In genomic region chr7:122445056-122445455, GRCm38 (mm10) we compare ENCODE assay signal across 8 mouse cellular contexts.
A peak's percentile ranks its signal among the peaks of the same experiment; 100 is the strongest.
DNase-seq lines count a peak whose midpoint lies in the region; ATAC-seq and TF ChIP-seq lines count a peak whose summit lies in the region.

No protein-coding gene starts in this region.

- H3K4me2 ChIP-seq in forebrain, embryonic 13.5 days = no peak overlapping the region
- H3K4me2 ChIP-seq in liver, embryonic 11.5 days = no peak overlapping the region

- TF ChIP-seq POLR2A in liver, adult 2 months (IDR thresholded peaks at IDR 0.05; ENCODE audit: extremely low read depth, insufficient read depth, low read length) = no peak
- no peak for TF ChIP-seq POLR2A in small intestine, adult 2 months (IDR thresholded peaks at IDR 0.05; ENCODE audit: low read depth, low read length)

- no peak for ATAC-seq in forebrain, embryonic 13.5 days
- no peak for ATAC-seq in liver, embryonic 11.5 days (replicated peaks; ENCODE audit: low FRiP score)

- H3K27ac ChIP-seq in forebrain, embryonic 10.5 days = no peak overlapping the region
- H3K27ac ChIP-seq in forebrain, embryonic 13.5 days = no peak overlapping the region
- H3K27ac ChIP-seq in liver, adult 2 months (replicated peaks; ENCODE audit: insufficient read depth, low read depth, low read length) = no peak overlapping the region
- H3K27ac ChIP-seq in liver, embryonic 11.5 days (ENCODE audit: low read depth, low read length) = no peak overlapping the region
- no peak overlapping the region for H3K27ac ChIP-seq in limb, embryonic 10.5 days
- no peak overlapping the region for H3K27ac ChIP-seq in small intestine, adult 2 months (ENCODE audit: insufficient read depth, low read depth, low read length)

- DNase-seq in forebrain, embryonic 10.5 days (ENCODE audit: extremely low spot score, low spot score) = peak; percentile 36
- DNase-seq in liver, adult 2 months (ENCODE audit: extremely low read depth, low read depth, low spot score) = peak; percentile 3
- DNase-seq in liver, embryonic 11.5 days (ENCODE audit: low spot score) = no peak
- DNase-seq in c-Kit-positive CD71-positive TER-119-positive erythroid progenitor cells, embryonic 14.5 days (ENCODE audit: low spot score) = peak; percentile 31
- DNase-seq in limb, embryonic 10.5 days (ENCODE audit: low spot score) = peak; percentile 56
- no peak for DNase-seq in frontal cortex, postnatal 25 days (ENCODE audit: low spot score in 2 of 2)

- H3K4me3 ChIP-seq in forebrain, embryonic 10.5 days = no peak overlapping the region
- no peak overlapping the region for H3K4me3 ChIP-seq in forebrain, embryonic 13.5 days
- H3K4me3 ChIP-seq in liver, adult 2 months (ENCODE audit: insufficient read depth, low read depth, low read length) = no peak overlapping the region
- no peak overlapping the region for H3K4me3 ChIP-seq in liver, embryonic 11.5 days (ENCODE audit: low read depth, low read length)
- no peak overlapping the region for H3K4me3 ChIP-seq in limb, embryonic 10.5 days
- no peak overlapping the region for H3K4me3 ChIP-seq in small intestine, adult 2 months (ENCODE audit: low read depth, low read length)

- WGBS in forebrain, embryonic 10.5 days = 63% methylated on average over 6 of the region's 6 CpGs
- WGBS in forebrain, embryonic 13.5 days = 57% methylated on average over 6 of the region's 6 CpGs
- 64% methylated on average over 6 of the region's 6 CpGs for WGBS in liver, adult 2 months
- WGBS in liver, embryonic 11.5 days = 55% methylated on average over 6 of the region's 6 CpGs
- WGBS in limb, embryonic 10.5 days = 65% methylated on average over 6 of the region's 6 CpGs
- 63% methylated on average over 6 of the region's 6 CpGs for WGBS in small intestine, adult 2 months

- H3K9ac ChIP-seq in forebrain, embryonic 13.5 days = no peak overlapping the region
- no peak overlapping the region for H3K9ac ChIP-seq in liver, adult 2 months (ENCODE audit: low read depth, low read length)
- no peak overlapping the region for H3K9ac ChIP-seq in liver, embryonic 11.5 days (ENCODE audit: low read depth, low read length)

- peak; percentile 64 for TF ChIP-seq CTCF in liver, adult 2 months (IDR thresholded peaks at IDR 0.05; ENCODE audit: low read depth, low read length)
- TF ChIP-seq CTCF in small intestine, adult 2 months (IDR thresholded peaks at IDR 0.05; ENCODE audit: extremely low read depth, insufficient read length, insufficient replicate concordance, low read depth, low read length) = peak; percentile 44; the same call in 1 of the 2 replicates

- H3K27me3 ChIP-seq in forebrain, embryonic 10.5 days (ENCODE audit: poor library complexity, severe bottlenecking) = no peaks in the 10 kb centered on the region
- H3K27me3 ChIP-seq in forebrain, embryonic 13.5 days = no peaks in the 10 kb centered on the region
- no peaks in the 10 kb centered on the region for H3K27me3 ChIP-seq in liver, adult 2 months (ENCODE audit: control insufficient read depth, insufficient read depth, low read length)
- H3K27me3 ChIP-seq in liver, embryonic 11.5 days (replicated peaks; ENCODE audit: control insufficient read depth, insufficient read depth, low read length) = no peaks in the 10 kb centered on the region
- H3K27me3 ChIP-seq in limb, embryonic 10.5 days (ENCODE audit: low read depth, poor library complexity, severe bottlenecking) = no peaks in the 10 kb centered on the region
- H3K27me3 ChIP-seq in small intestine, adult 2 months (ENCODE audit: control insufficient read depth, insufficient read depth, low read length) = no peaks in the 10 kb centered on the region

- no peaks in the 10 kb centered on the region for H3K79me2 ChIP-seq in liver, adult 2 months (ENCODE audit: control insufficient read depth, insufficient read depth, low read length)

- H3K36me3 ChIP-seq in forebrain, embryonic 10.5 days (replicated peaks) = no peaks in the 10 kb centered on the region
- H3K36me3 ChIP-seq in forebrain, embryonic 13.5 days (ENCODE audit: poor library complexity, severe bottlenecking) = no peaks in the 10 kb centered on the region
- no peaks in the 10 kb centered on the region for H3K36me3 ChIP-seq in liver, adult 2 months (ENCODE audit: control insufficient read depth, insufficient read depth, low read length)
- H3K36me3 ChIP-seq in liver, embryonic 11.5 days (ENCODE audit: control insufficient read depth, insufficient read depth, low read length) = no peaks in the 10 kb centered on the region
- H3K36me3 ChIP-seq in limb, embryonic 10.5 days = no peaks in the 10 kb centered on the region
- H3K36me3 ChIP-seq in small intestine, adult 2 months (ENCODE audit: control insufficient read depth, insufficient read depth, low read length) = no peaks in the 10 kb centered on the region

- H3K4me1 ChIP-seq in forebrain, embryonic 10.5 days = peaks cover 4% of the 10 kb centered on the region
- no peaks in the 10 kb centered on the region for H3K4me1 ChIP-seq in forebrain, embryonic 13.5 days
- H3K4me1 ChIP-seq in liver, adult 2 months (ENCODE audit: control insufficient read depth, insufficient read depth, low read length) = no peaks in the 10 kb centered on the region
- H3K4me1 ChIP-seq in liver, embryonic 11.5 days (replicated peaks; ENCODE audit: control insufficient read depth, insufficient read depth, low read length) = no peaks in the 10 kb centered on the region
- H3K4me1 ChIP-seq in limb, embryonic 10.5 days = no peaks in the 10 kb centered on the region
- no peaks in the 10 kb centered on the region for H3K4me1 ChIP-seq in small intestine, adult 2 months (ENCODE audit: control insufficient read depth, insufficient read depth, insufficient read length, low read length)

- no peaks in the 10 kb centered on the region for H3K9me3 ChIP-seq in forebrain, embryonic 10.5 days
- H3K9me3 ChIP-seq in forebrain, embryonic 13.5 days (replicated peaks) = no peaks in the 10 kb centered on the region
- H3K9me3 ChIP-seq in liver, embryonic 11.5 days (ENCODE audit: control insufficient read depth, low read length) = no peaks in the 10 kb centered on the region
- H3K9me3 ChIP-seq in limb, embryonic 10.5 days (replicated peaks) = no peaks in the 10 kb centered on the region

Comparison
In these comparisons a context has a peak if more than half of its experiments do, and no peak if none do; other contexts are left out.
1. DNase-seq: peak in forebrain, embryonic 10.5 days (single experiment), liver, adult 2 months (single experiment), c-Kit-positive CD71-positive TER-119-positive erythroid progenitor cells, embryonic 14.5 days (single experiment) and limb, embryonic 10.5 days (single experiment); none in liver, embryonic 11.5 days (single experiment) and frontal cortex, postnatal 25 days (0 of 2).